Mouse (Mus musculus) lung, adult 2 months (tissue): ENCODE measurements around the gene S100a10.

Source experiments
- CTCF ChIP-seq: fragments of 200-500 bp; IDR thresholded peaks from 2 replicates; pipeline ENCODE4 v1.5.1; 2011; ENCODE audit warnings: mild to moderate bottlenecking, low read length, control low read depth; ENCODE audit not compliant: insufficient read depth
- POLR2A ChIP-seq: fragments of 200-500 bp; IDR thresholded peaks from 2 replicates; pipeline ENCODE4 v1.6.1; 2011; ENCODE audit warnings: low read depth, mild to moderate bottlenecking, control low read depth, low read length, borderline replicate concordance; ENCODE audit errors: extremely low read depth

GRCm38 (mm10) chr3:93506881-93507325 is 48.0 kb upstream of the S100a10 start:
- TF ChIP-seq CTCF: no peak
- no peak for TF ChIP-seq POLR2A
